Mouse (Mus musculus) megakaryocyte, embryonic 14.5 days (primary cell): ENCODE data around the gene Cbx5.

ENCODE experiments used
- FLI1 ChIP-seq: IDR thresholded peaks from 2 replicates; pipeline ENCODE4 v1.6.1; 2012; ENCODE audit warnings: low read length, inconsistent platforms, mixed read lengths
- GATA1 ChIP-seq: IDR thresholded peaks from 3 replicates; pipeline ENCODE4 v1.6.1; 2012; ENCODE audit warnings: mixed read lengths, low read length, inconsistent platforms, borderline replicate concordance

DNA sequence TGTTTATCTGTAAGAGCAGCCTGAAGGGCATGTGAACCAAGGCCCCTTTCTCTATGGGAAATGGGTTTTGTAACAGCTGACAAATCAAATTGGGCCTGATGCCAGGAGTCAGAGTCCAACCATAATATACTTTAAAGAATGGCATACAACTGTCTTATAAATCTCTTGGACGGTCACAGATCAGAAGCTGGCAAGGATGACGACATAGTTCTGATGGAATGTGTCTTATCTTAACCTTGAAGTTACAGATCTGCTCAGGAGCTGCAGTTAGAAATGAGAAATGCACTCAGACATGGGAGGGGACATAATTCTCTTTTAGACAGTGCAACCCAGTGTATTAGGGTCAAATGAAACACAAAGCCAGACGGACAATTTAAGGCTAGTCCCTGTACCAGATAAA lies 18.8 kb downstream of the Cbx5 start:
- TF ChIP-seq GATA1 (no peak), FLI1 (no peak)
